Comparison of ENCODE assay signal across 23 mouse cellular contexts in genomic region chr5:27906550-27906949, GRCm38 (mm10).
DNase-seq lines count a peak whose midpoint lies in the region; ATAC-seq lines count a peak whose summit lies in the region.
"Had no signal": no experiment of that assay in that cellular context is flagged by ENCODE, and none has a peak within 500 bp of the region (broad histone marks: within the 10 kb centered on the region; RNA-seq: fewer than 3 reads in every experiment).

No protein-coding gene starts in this region.

- ATAC-seq in midbrain, embryonic 11.5 days (ENCODE audit: low FRiP score), result no peak
- no peak for ATAC-seq in liver, embryonic 11.5 days (replicated peaks; ENCODE audit: low FRiP score)
- ATAC-seq: forebrain, embryonic 16.5 days had no signal

- intact Hi-C loops in heart, postnatal 14 days (cut with DNase I), result no loop called here
- intact Hi-C loops in left cerebral cortex, postnatal 25 days (cut with DNase I), result loop anchor here (1.0 kb wide), 2 partner anchors 33 to 64 kb away; partner anchors contain the start of gene Htr5a

- 80% methylated on average over 1 of the region's 1 CpGs for WGBS in midbrain, embryonic 11.5 days
- WGBS in liver, embryonic 11.5 days, result 76% methylated on average over 1 of the region's 1 CpGs

- no peak overlapping the region for H3K4me3 ChIP-seq in midbrain, embryonic 11.5 days (ENCODE audit: low read depth, low read length)
- H3K4me3 ChIP-seq in liver, embryonic 11.5 days (ENCODE audit: low read depth, low read length), result no peak overlapping the region
- H3K4me3 ChIP-seq: embryonic facial prominence, embryonic 15.5 days; heart, adult 2 months; heart, embryonic 15.5 days; liver, embryonic 15.5 days; midbrain, embryonic 10.5 days; neural tube, embryonic 13.5 days had no signal

- no peaks in the 10 kb centered on the region for H3K36me3 ChIP-seq in midbrain, embryonic 11.5 days (ENCODE audit: control insufficient read depth, insufficient read depth, low read length)
- no peaks in the 10 kb centered on the region for H3K36me3 ChIP-seq in liver, embryonic 11.5 days (ENCODE audit: control insufficient read depth, insufficient read depth, low read length)
- H3K36me3 ChIP-seq: embryonic facial prominence, embryonic 15.5 days; heart, embryonic 15.5 days; liver, embryonic 15.5 days; midbrain, embryonic 10.5 days; neural tube, embryonic 13.5 days had no signal

- H3K9ac ChIP-seq in midbrain, embryonic 11.5 days (ENCODE audit: low read length), result no peak overlapping the region
- no peak overlapping the region for H3K9ac ChIP-seq in liver, embryonic 11.5 days (ENCODE audit: low read depth, low read length)
- H3K9ac ChIP-seq: embryonic facial prominence, embryonic 15.5 days; heart, embryonic 15.5 days; liver, embryonic 15.5 days; neural tube, embryonic 13.5 days had no signal

- no peaks in the 10 kb centered on the region for H3K27me3 ChIP-seq in midbrain, embryonic 11.5 days (ENCODE audit: control insufficient read depth, insufficient read depth, low read length)
- no peaks in the 10 kb centered on the region for H3K27me3 ChIP-seq in liver, embryonic 11.5 days (replicated peaks; ENCODE audit: control insufficient read depth, insufficient read depth, low read length)
- H3K27me3 ChIP-seq: embryonic facial prominence, embryonic 15.5 days; heart, embryonic 15.5 days; liver, embryonic 15.5 days; neural tube, embryonic 13.5 days had no signal

- DNase-seq in heart, adult 11 months, result peak; percentile 68
- DNase-seq in heart, postnatal 14 days, result no peak
- peak; percentile 56 to 63 for DNase-seq in right cerebral cortex, adult 2 months (ENCODE audit: low spot score in 2 of 2)
- no peak for DNase-seq in right cerebral cortex, postnatal 14 days
- peak; percentile 31 to 95 for DNase-seq in left cerebral cortex, postnatal 25 days (ENCODE audit: low spot score in 2 of 2)
- DNase-seq in midbrain, embryonic 11.5 days (ENCODE audit: low spot score, missing footprints), result no peak
- no peak for DNase-seq in liver, embryonic 11.5 days (ENCODE audit: low spot score)
- no peak for DNase-seq in thymus, postnatal 14 days
- DNase-seq: adrenal gland, adult 8-10 months; cerebellum, adult 11 months; cerebellum, postnatal 25 days; gastrocnemius, postnatal 14 days; heart, adult 2 months; kidney, adult 11 months; thymus, postnatal 36 days had no signal

- no peaks in the 10 kb centered on the region for H3K4me1 ChIP-seq in midbrain, embryonic 11.5 days (ENCODE audit: control insufficient read depth, insufficient read depth, low read length)
- H3K4me1 ChIP-seq in liver, embryonic 11.5 days (replicated peaks; ENCODE audit: control insufficient read depth, insufficient read depth, low read length), result no peaks in the 10 kb centered on the region
- H3K4me1 ChIP-seq: embryonic facial prominence, embryonic 15.5 days; heart, embryonic 15.5 days; liver, embryonic 15.5 days; midbrain, embryonic 10.5 days; neural tube, embryonic 13.5 days had no signal

- no peaks in the 10 kb centered on the region for H3K9me3 ChIP-seq in midbrain, embryonic 11.5 days (ENCODE audit: control insufficient read depth, low read length)
- no peaks in the 10 kb centered on the region for H3K9me3 ChIP-seq in liver, embryonic 11.5 days (ENCODE audit: control insufficient read depth, low read length)
- H3K9me3 ChIP-seq: embryonic facial prominence, embryonic 15.5 days; heart, embryonic 15.5 days; liver, embryonic 15.5 days; neural tube, embryonic 13.5 days had no signal

- H3K4me2 ChIP-seq in midbrain, embryonic 11.5 days, result no peak overlapping the region
- no peak overlapping the region for H3K4me2 ChIP-seq in liver, embryonic 11.5 days
- H3K4me2 ChIP-seq: embryonic facial prominence, embryonic 15.5 days; heart, embryonic 15.5 days; liver, embryonic 15.5 days; neural tube, embryonic 13.5 days had no signal

- H3K27ac ChIP-seq in midbrain, embryonic 11.5 days (ENCODE audit: low read depth, low read length), result no peak overlapping the region
- H3K27ac ChIP-seq in liver, embryonic 11.5 days (ENCODE audit: low read depth, low read length), result no peak overlapping the region
- H3K27ac ChIP-seq: embryonic facial prominence, embryonic 15.5 days; heart, adult 2 months; heart, embryonic 15.5 days; kidney, postnatal 0 days; liver, embryonic 15.5 days; macrophage; midbrain, embryonic 10.5 days; neural tube, embryonic 13.5 days had no signal

Comparison
In these comparisons a context has a peak if more than half of its experiments do, and no peak if none do; other contexts are left out.
1. DNase-seq: peak in heart, adult 11 months (single experiment), right cerebral cortex, adult 2 months (2 of 2) and left cerebral cortex, postnatal 25 days (2 of 2); none in heart, postnatal 14 days (0 of 2), right cerebral cortex, postnatal 14 days (single experiment), midbrain, embryonic 11.5 days (single experiment), liver, embryonic 11.5 days (single experiment) and thymus, postnatal 14 days (single experiment).